Mouse (Mus musculus): ENCODE results near the gene Bmpr1a. TPM values are rescaled to one million over a fixed set of nuclear protein-coding genes. Genes with fewer than 3 reads are reported as not detected.

Bmpr1a gene
- polyA plus RNA-seq (2014; fragmentation: Nextera tagmentation; extraction: Ambion mirVana) = 51.1 and 52.7 TPM in 2 replicates

GRCm38 (mm10) chr14:34503325-34503647, at the start of gene Bmpr1a:
Gene Bmpr1a (minus strand): TSS chr14:34503341.
- H3K9ac ChIP-seq = peak within 1 kb of the TSS; percentile 98
- no peak for TF ChIP-seq CTCF (IDR thresholded peaks at IDR 0.05; ENCODE audit: low read depth)
- H3K36me3 ChIP-seq (ENCODE audit: insufficient read depth) = no peaks in the 10 kb centered on the region
- ATAC-seq (ENCODE audit: insufficient read depth) = no peak
- DNase-seq = no peak
- H3K27ac ChIP-seq (ENCODE audit: low read depth) = peak within 1 kb of the TSS; percentile 98
- no peaks in the 10 kb centered on the region for H3K27me3 ChIP-seq (ENCODE audit: insufficient read depth, low read length)
- H3K4me2 ChIP-seq = peak within 1 kb of the TSS; percentile 72
- no peaks in the 10 kb centered on the region for H3K9me3 ChIP-seq (ENCODE audit: low read depth, low read length)
- 6% methylated on average over 15 of the region's 15 CpGs for WGBS
- peaks cover 12% of the 10 kb centered on the region; the same call in 1 of the 2 replicates for H3K4me1 ChIP-seq (ENCODE audit: insufficient read depth)
- peak within 1 kb of the TSS; percentile 91 for H3K4me3 ChIP-seq (ENCODE audit: low read depth, low read length)

DNA sequence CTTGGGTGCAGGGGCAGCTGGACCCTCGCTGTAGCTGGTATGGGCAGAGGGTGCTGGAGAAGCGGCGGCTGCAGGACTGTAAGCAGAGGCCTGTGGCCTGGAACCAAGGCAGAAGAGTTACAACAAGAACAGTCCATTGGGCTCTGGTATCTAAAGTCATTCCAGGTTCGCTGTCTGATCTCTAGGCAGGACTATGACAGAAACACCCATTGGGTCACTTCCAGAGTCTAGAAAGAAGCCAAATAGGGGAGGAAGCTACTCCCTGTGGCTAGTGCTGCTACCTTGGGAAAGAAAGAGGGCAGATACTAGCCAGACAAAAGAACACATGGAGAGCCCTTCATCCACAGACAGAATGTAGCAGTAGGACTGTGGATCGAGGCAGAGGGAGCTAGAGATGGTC, 49.1 kb upstream of the Bmpr1a start:
- Histone ChIP-seq H3K4me1 (ENCODE audit: insufficient read depth) (no peaks in the 10 kb centered on the region; the same call in 1 of the 2 replicates), H3K36me3 (ENCODE audit: insufficient read depth) (no peaks in the 10 kb centered on the region), H3K27ac (ENCODE audit: low read depth) (no peak overlapping the region), H3K4me3 (ENCODE audit: low read depth, low read length) (no peak overlapping the region), H3K27me3 (ENCODE audit: insufficient read depth, low read length) (peaks cover 7% of the 10 kb centered on the region; the same call in 1 of the 2 replicates), H3K4me2 (no peak overlapping the region), H3K9ac (no peak overlapping the region), H3K9me3 (ENCODE audit: low read depth, low read length) (no peaks in the 10 kb centered on the region)
- no peak for DNase-seq
- TF ChIP-seq CTCF (IDR thresholded peaks at IDR 0.05; ENCODE audit: low read depth) = no peak
- no peak for ATAC-seq (ENCODE audit: insufficient read depth)
- WGBS = 78% methylated on average over 5 of the region's 5 CpGs

DNA sequence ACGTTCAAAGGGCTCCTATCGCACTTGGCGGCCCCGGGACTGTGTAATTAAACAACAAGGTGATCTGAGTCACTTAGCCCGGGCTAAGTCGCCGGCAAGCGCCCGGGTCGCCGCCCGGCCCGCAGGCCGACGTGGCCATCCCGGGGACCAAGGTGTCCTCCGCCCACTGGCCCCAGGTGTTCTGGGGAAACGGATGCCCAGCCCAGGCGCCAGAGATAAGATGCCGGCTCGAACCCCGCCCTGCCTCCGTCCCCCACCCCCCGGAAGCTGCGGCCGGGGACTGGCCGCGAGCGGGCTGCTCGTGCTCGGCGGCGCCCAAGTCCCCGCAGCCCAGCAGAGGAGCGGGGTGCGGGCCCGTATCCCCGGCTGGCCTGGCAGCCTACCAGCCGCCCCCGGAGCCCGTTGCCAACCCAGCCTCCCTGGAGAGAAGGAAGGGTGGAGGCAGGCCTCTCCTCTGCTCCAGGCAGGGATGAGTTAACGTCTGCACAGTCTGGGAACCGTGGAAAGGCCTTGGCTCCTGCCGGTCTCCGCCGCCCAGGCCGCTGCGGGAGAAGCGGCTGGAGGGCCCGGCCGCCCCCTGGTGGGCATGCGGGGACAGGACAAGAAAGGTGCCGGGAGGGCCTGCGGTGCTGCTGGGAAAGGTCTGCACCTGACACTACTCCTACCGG, 46.0 kb upstream of the Bmpr1a start:
- Histone ChIP-seq H3K9me3 (ENCODE audit: low read depth, low read length) (no peaks in the 10 kb centered on the region), H3K4me2 (peak overlapping the region; percentile 68), H3K4me1 (ENCODE audit: insufficient read depth) (no peaks in the 10 kb centered on the region; the same call in 1 of the 2 replicates), H3K27ac (ENCODE audit: low read depth) (peak overlapping the region; percentile 83), H3K4me3 (ENCODE audit: low read depth, low read length) (peak overlapping the region; percentile 73), H3K27me3 (ENCODE audit: insufficient read depth, low read length) (peaks cover 12% of the 10 kb centered on the region; the same call in 1 of the 2 replicates), H3K36me3 (ENCODE audit: insufficient read depth) (no peaks in the 10 kb centered on the region), H3K9ac (peak overlapping the region; percentile 78)
- under 1% methylated on average over 55 of the region's 55 CpGs for WGBS
- peak; percentile 92 for TF ChIP-seq CTCF (IDR thresholded peaks at IDR 0.05; ENCODE audit: low read depth)
- DNase-seq = peak; percentile 94
- peak; percentile 96 for ATAC-seq (ENCODE audit: insufficient read depth)

DNA sequence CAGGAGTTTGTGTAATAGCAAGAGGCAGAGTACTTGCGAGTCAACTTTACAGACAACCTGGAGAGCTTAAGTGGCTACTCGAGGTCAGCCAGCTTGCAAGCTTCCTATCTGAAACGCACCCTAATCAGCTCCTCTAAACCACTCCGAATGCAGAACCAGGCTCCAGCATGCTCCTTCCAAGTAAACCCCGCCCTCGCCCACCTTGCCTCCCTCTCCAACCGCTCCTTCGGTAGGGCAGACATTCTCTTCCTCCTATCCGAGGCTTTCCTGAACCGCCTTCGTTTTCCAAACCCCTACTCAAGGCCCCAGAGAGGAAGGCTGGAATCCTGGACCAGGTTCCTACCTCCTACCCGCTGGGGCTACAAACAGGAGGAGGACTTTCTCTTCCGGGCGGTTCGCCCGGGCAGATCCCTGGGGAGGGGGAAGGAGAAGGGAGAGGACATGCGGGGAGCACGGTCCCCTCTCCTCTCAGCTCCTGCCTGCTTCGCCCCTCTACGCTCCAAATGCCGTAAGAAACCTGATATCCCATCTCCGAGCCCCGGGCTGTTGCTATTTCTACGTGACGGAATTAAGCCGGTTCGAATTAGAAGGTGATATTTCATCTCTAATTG, 45.4 kb upstream of the Bmpr1a start:
- peak; percentile 70 for DNase-seq
- peak; percentile 65 for ATAC-seq (ENCODE audit: insufficient read depth)
- Histone ChIP-seq H3K4me3 (ENCODE audit: low read depth, low read length) (peak overlapping the region; percentile 73), H3K27me3 (ENCODE audit: insufficient read depth, low read length) (peaks cover 12% of the 10 kb centered on the region; the same call in 1 of the 2 replicates), H3K36me3 (ENCODE audit: insufficient read depth) (no peaks in the 10 kb centered on the region), H3K9ac (peak overlapping the region; percentile 78), H3K4me1 (ENCODE audit: insufficient read depth) (no peaks in the 10 kb centered on the region; the same call in 1 of the 2 replicates), H3K4me2 (peak overlapping the region; percentile 68), H3K9me3 (ENCODE audit: low read depth, low read length) (no peaks in the 10 kb centered on the region), H3K27ac (ENCODE audit: low read depth) (peak overlapping the region; percentile 83)
- under 1% methylated on average over 27 of the region's 27 CpGs for WGBS
- TF ChIP-seq CTCF (IDR thresholded peaks at IDR 0.05; ENCODE audit: low read depth) = no peak

- H3K36me3 ChIP-seq (ENCODE audit: insufficient read depth) = no peaks in the 10 kb centered on the region
- 0 out of 2 replicates have a peak, but pooled peaks cover 9% of the 10 kb centered on the region for H3K27me3 ChIP-seq (ENCODE audit: insufficient read depth, low read length)
- TF ChIP-seq CTCF (IDR thresholded peaks at IDR 0.05; ENCODE audit: low read depth) = no peak
- no peaks in the 10 kb centered on the region; the same call in 1 of the 2 replicates for H3K4me1 ChIP-seq (ENCODE audit: insufficient read depth)
- no peak for DNase-seq
- no peak overlapping the region for H3K4me2 ChIP-seq
- no peak for ATAC-seq (ENCODE audit: insufficient read depth)
- H3K9ac ChIP-seq = no peak overlapping the region
- no peak overlapping the region for H3K27ac ChIP-seq (ENCODE audit: low read depth)
- no peaks in the 10 kb centered on the region for H3K9me3 ChIP-seq (ENCODE audit: low read depth, low read length)
- whole genome bisulfite sequencing = 57% methylated on average over 2 of the region's 2 CpGs
- H3K4me3 ChIP-seq (ENCODE audit: low read depth, low read length) = no peak overlapping the region
Measured at GRCm38 (mm10) chr14:34544545-34544944, 41.4 kb upstream of the Bmpr1a start.

GRCm38 (mm10) chr14:34544001-34544400, 40.9 kb upstream of the Bmpr1a start:
- 77% methylated on average over 6 of the region's 6 CpGs for WGBS
- Histone ChIP-seq H3K27ac (ENCODE audit: low read depth) (no peak overlapping the region), H3K4me2 (no peak overlapping the region), H3K9ac (no peak overlapping the region), H3K36me3 (ENCODE audit: insufficient read depth) (no peaks in the 10 kb centered on the region), H3K27me3 (ENCODE audit: insufficient read depth, low read length) (0 out of 2 replicates have a peak, but pooled peaks cover 9% of the 10 kb centered on the region), H3K9me3 (ENCODE audit: low read depth, low read length) (no peaks in the 10 kb centered on the region), H3K4me1 (ENCODE audit: insufficient read depth) (no peaks in the 10 kb centered on the region; the same call in 1 of the 2 replicates), H3K4me3 (ENCODE audit: low read depth, low read length) (no peak overlapping the region)
- TF ChIP-seq CTCF (IDR thresholded peaks at IDR 0.05; ENCODE audit: low read depth) = no peak
- ATAC-seq (ENCODE audit: insufficient read depth) (no peak), DNase-seq (no peak)

- H3K4me3 ChIP-seq (ENCODE audit: low read depth, low read length) = no peak overlapping the region
- no peaks in the 10 kb centered on the region for H3K9me3 ChIP-seq (ENCODE audit: low read depth, low read length)
- no peak overlapping the region for H3K4me2 ChIP-seq
- no peak for TF ChIP-seq CTCF (IDR thresholded peaks at IDR 0.05; ENCODE audit: low read depth)
- no peaks in the 10 kb centered on the region for H3K36me3 ChIP-seq (ENCODE audit: insufficient read depth)
- WGBS = 72% methylated on average over 6 of the region's 6 CpGs
- no peak for ATAC-seq (ENCODE audit: insufficient read depth)
- no peak overlapping the region for H3K9ac ChIP-seq
- DNase-seq = no peak
- H3K4me1 ChIP-seq (ENCODE audit: insufficient read depth) = no peaks in the 10 kb centered on the region; the same call in 1 of the 2 replicates
- H3K27me3 ChIP-seq (ENCODE audit: insufficient read depth, low read length) = 0 out of 2 replicates have a peak, but pooled peaks cover 9% of the 10 kb centered on the region
- no peak overlapping the region for H3K27ac ChIP-seq (ENCODE audit: low read depth)
Measured at GRCm38 (mm10) chr14:34543596-34543995, 40.5 kb upstream of the Bmpr1a start.

Data from lung, embryonic 14.5 days (tissue).